10 mouse cellular contexts compared by ENCODE assay signal in the genomic region with DNA sequence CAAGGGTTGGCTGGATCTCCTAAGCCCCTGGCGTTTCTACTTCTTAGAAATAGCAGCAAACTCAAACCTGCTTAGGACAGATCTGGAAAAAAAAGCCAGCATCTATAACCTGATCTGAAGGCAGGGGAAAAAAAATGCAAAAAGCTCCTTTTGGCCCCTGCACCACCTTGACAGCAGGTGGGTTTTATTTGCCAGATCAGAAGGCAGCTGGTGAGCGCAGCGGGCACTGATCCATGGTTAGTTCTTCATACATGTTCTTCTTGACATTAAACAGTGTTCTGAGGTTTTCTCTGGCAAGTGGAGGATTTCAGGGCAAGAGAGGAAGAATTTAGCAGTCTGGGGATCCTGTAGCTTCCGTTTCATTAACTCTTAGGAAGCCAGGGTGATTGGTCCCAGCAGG. TPM values are rescaled to one million over a fixed set of nuclear protein-coding genes. Genes with fewer than 3 reads are reported as not detected.
DNase-seq lines count a peak whose midpoint lies in the region; ATAC-seq and TF ChIP-seq lines count a peak whose summit lies in the region.
"Had no signal": no experiment of that assay in that cellular context is flagged by ENCODE, and none has a peak within 500 bp of the region (broad histone marks: within the 10 kb centered on the region; RNA-seq: fewer than 3 reads in every experiment).

No protein-coding gene starts in this region.

- 0 out of 2 replicates have a peak, but pooled peaks cover 2% of the 10 kb centered on the region for H3K4me1 ChIP-seq in cortical plate, adult 2 months (ENCODE audit: control insufficient read depth, insufficient read depth, low read length)
- peaks cover 31% of the 10 kb centered on the region for H3K4me1 ChIP-seq in hindbrain, embryonic 10.5 days (replicated peaks)
- peaks cover 11% of the 10 kb centered on the region for H3K4me1 ChIP-seq in midbrain, embryonic 14.5 days (ENCODE audit: control insufficient read depth, insufficient read depth, low read length)

- TF ChIP-seq CTCF in cortical plate, adult 2 months (IDR thresholded peaks at IDR 0.05; ENCODE audit: extremely low read depth, insufficient read depth, low read length): no peak

- H3K9me3 ChIP-seq in hindbrain, embryonic 10.5 days: peaks cover 5% of the 10 kb centered on the region; the same call in 1 of the 2 replicates
- H3K9me3 ChIP-seq in midbrain, embryonic 14.5 days (ENCODE audit: control insufficient read depth, low read length): no peaks in the 10 kb centered on the region

- H3K4me2 ChIP-seq in midbrain, embryonic 14.5 days (ENCODE audit: low read length): peak overlapping the region; percentile 90

- H3K4me3 ChIP-seq in cortical plate, adult 2 months (ENCODE audit: insufficient read depth, low read length): peak overlapping the region; percentile 54
- peak overlapping the region; percentile 71 for H3K4me3 ChIP-seq in hindbrain, embryonic 10.5 days
- peak overlapping the region; percentile 60 for H3K4me3 ChIP-seq in midbrain, embryonic 14.5 days (replicated peaks; ENCODE audit: low read depth, low read length)

- WGBS in hindbrain, embryonic 10.5 days: 65% methylated on average over 4 of the region's 4 CpGs
- 46% methylated on average over 4 of the region's 4 CpGs for WGBS in midbrain, embryonic 14.5 days

- DNase-seq in cerebellum, adult 8-10 months: peak; percentile 52
- DNase-seq in hindbrain, embryonic 10.5 days (ENCODE audit: low spot score): no peak
- peak; percentile 26 for DNase-seq in midbrain, embryonic 14.5 days
- no peak for DNase-seq in c-Kit-positive CD71-positive TER-119-positive erythroid progenitor cells, embryonic 14.5 days (ENCODE audit: low spot score)
- DNase-seq in urinary bladder, adult 18-20 months (ENCODE audit: low spot score in 2 of 2): no peak
- DNase-seq: kidney, adult 9 months; thymus, postnatal 25 days had no signal

- peaks cover 14% of the 10 kb centered on the region for H3K36me3 ChIP-seq in hindbrain, embryonic 10.5 days
- no peaks in the 10 kb centered on the region for H3K36me3 ChIP-seq in midbrain, embryonic 14.5 days (ENCODE audit: control insufficient read depth, insufficient read depth, low read length)

- no peak for ATAC-seq in midbrain, embryonic 14.5 days (ENCODE audit: low FRiP score, low TSS enrichment)
- no peak for ATAC-seq in megakaryocyte progenitor cell, adult 5-6 weeks (replicated peaks; ENCODE audit: poor library complexity)

- TF ChIP-seq POLR2A in cortical plate, adult 2 months (IDR thresholded peaks at IDR 0.05; ENCODE audit: extremely low read depth, insufficient read depth, low read length): no peak

- H3K27ac ChIP-seq in cortical plate, adult 2 months (ENCODE audit: insufficient read depth, low read length): no peak overlapping the region
- H3K27ac ChIP-seq in hindbrain, embryonic 10.5 days: no peak overlapping the region
- no peak overlapping the region for H3K27ac ChIP-seq in midbrain, embryonic 14.5 days (replicated peaks; ENCODE audit: low read depth, low read length)
- H3K27ac ChIP-seq: macrophage had no signal

- peaks cover 25% of the 10 kb centered on the region for H3K27me3 ChIP-seq in hindbrain, embryonic 10.5 days (ENCODE audit: insufficient read depth, poor library complexity, severe bottlenecking)
- H3K27me3 ChIP-seq in midbrain, embryonic 14.5 days (ENCODE audit: control insufficient read depth, insufficient read depth, low read length): no peaks in the 10 kb centered on the region

- H3K9ac ChIP-seq in midbrain, embryonic 14.5 days (replicated peaks; ENCODE audit: low read length): peak overlapping the region; percentile 69; the same call in 1 of the 2 replicates

RNA-seq across cellular contexts. Expression of a gene that starts 1.6 kb away (rescaled TPM):
- polyA plus RNA-seq in cortical plate, adult 2 months (2012; rRNA removed): 24.6 and 33.0 TPM in 2 replicates
- polyA plus RNA-seq in hindbrain, embryonic 10.5 days (2016; fragmentation: Nextera tagmentation; extraction: Ambion mirVana): 10.9 and 11.9 TPM in 2 replicates
- polyA plus RNA-seq in midbrain, embryonic 14.5 days (2014; fragmentation: Nextera tagmentation; extraction: Ambion mirVana): 29.5 and 47.7 TPM in 2 replicates
- total RNA-seq in megakaryocyte progenitor cell, adult 5-6 weeks (2015): not detected in 2 replicates
- total RNA-seq in megakaryocyte progenitor cell, adult 5-6 weeks (2017): not detected in 2 replicates
- polyA plus RNA-seq: macrophage had no signal

Comparison
In these comparisons a context has a peak if more than half of its experiments do, and no peak if none do; other contexts are left out.
1. DNase-seq: peak in cerebellum, adult 8-10 months (single experiment) and midbrain, embryonic 14.5 days (single experiment); none in hindbrain, embryonic 10.5 days (single experiment), c-Kit-positive CD71-positive TER-119-positive erythroid progenitor cells, embryonic 14.5 days (single experiment) and urinary bladder, adult 18-20 months (0 of 2).
2. Peak in every context shown above with its lines, with median percentiles within 50 percentile points of each other: H3K4me3 ChIP-seq.